Mouse (Mus musculus): ENCODE measurements at regions not wholly inside any gene's neighbourhood (a gene's known extent, or its start where the extent isn't known, plus 50 kb on each side); places are given as distances from the start of the nearest gene placed in this dataset.

GRCm38 (mm10) chr8:116837991-116838390, 83.3 kb downstream of the Cmc2 start:
- DNase-seq (ENCODE audit: extremely low spot score in 1 of 2, low spot score in 1 of 2), result no peak

DNA sequence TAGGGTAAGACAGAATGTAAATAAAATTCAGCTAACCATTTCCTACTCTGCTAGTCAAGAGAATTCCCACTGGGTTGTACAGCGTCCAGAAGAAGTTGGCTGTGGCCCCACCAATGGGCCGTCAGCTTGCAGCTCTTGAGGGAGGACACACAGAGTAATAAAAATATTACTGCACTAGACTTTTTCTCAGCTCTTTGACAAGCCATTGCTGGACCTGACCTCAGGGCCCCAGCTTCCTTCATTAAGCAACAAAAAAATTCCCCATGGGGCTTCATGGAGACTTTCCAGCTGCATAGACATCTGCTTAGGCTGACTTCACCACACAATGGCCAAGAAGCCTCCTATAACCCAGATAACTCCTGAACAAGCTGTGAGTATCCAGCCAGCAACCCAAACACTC, 89.1 kb downstream of the Cmc2 start:
- no peak for DNase-seq (ENCODE audit: extremely low spot score in 1 of 2, low spot score in 1 of 2)

DNA sequence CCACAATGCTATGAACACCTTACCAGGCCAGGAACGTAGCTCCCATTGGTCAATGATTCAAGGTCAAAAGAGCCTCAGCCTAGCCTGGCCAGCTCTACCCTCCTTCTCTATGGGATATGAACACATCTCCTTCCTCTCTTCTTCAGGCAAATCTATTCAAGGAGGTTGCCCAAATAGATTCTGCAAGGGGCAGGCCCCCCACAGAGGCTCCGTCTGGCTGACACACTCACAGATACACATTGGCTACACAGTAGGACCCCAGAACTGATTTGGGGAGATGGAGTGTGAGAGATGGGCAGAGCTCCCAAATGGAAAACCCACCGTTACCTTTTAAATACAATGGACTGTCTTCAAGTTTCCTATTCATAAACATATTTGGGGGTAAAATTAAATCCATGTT, 91.6 kb downstream of the Cmc2 start:
- no peak for DNase-seq (ENCODE audit: extremely low spot score in 1 of 2, low spot score in 1 of 2)

DNA sequence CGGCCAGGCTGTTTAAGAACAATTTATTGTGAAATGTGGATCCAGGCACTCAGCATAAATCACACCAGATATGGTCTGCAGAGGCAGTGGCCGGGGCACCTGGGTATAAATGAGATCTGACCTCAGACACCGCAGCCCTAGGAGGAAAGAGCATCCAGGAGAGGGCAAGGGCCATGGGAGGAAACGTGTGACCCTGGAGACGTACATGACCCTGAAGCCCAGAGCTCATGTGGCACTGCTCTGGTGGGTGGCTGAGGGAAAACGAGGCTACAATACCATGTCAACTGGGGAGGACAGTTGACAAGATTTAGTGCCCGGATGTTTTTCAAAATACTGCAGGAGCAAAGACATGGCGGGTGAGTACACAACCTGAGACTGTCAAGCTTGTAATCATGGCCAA, 93.0 kb downstream of the Cmc2 start:
- no peak for DNase-seq (ENCODE audit: extremely low spot score in 1 of 2, low spot score in 1 of 2)

- no peak for DNase-seq (ENCODE audit: extremely low spot score in 1 of 2, low spot score in 1 of 2)
Observed at GRCm38 (mm10) chr8:116827141-116827540, 94.1 kb downstream of the Cmc2 start.

- peak in 1 of 2 experiments; percentile 8 for DNase-seq (ENCODE audit: extremely low spot score in 1 of 2, low spot score in 1 of 2)
Observed at GRCm38 (mm10) chr8:116814118-116814851, 81.5 kb upstream of the Cdyl2 start.

DNA sequence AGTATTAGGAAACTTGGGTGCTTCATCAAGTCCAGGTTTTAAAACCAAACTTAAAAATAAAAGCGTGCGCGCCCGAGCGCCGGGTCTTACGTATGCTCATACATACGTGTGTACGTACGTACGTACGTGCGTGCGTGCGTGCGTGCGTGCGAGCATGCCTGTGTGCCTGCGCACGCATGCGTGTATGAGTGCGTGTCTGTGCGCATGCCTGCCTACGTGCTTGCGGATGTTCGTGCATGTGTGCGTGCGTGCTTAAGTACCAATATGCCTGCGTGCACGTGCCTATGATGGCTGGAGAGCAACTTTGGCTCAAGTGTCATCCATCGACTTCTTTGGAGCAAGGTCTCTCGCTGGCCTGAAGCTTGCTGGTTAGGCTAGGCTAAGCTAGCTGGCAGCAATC, 68.5 kb upstream of the Cdyl2 start:
- DNase-seq (ENCODE audit: extremely low spot score in 1 of 2, low spot score in 1 of 2), result no peak

DNA sequence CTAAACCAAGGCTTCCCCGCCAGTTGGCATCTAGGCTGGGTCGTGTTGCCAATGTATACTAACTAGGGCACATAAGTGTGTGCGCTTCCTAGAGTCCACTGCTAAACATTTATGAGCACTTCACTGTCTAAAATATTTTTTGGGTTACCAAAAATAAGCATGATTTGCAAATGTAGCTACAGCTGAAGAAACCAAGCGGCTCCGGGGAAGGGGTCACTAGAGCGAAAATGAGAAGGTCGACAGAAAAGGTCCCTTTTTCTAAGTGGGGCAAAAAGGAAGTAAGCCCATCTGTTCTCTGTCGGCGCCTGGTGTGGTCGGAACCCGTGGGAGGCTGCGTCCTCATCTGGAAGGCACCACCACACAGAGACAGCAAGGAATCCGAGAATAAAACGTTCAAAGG, 67.8 kb upstream of the Cdyl2 start:
- no peak for DNase-seq (ENCODE audit: extremely low spot score in 1 of 2, low spot score in 1 of 2)

- no peak for DNase-seq (ENCODE audit: extremely low spot score in 1 of 2, low spot score in 1 of 2)
Observed at GRCm38 (mm10) chr8:116798981-116799380, 66.2 kb upstream of the Cdyl2 start.

- no peak for DNase-seq (ENCODE audit: extremely low spot score in 1 of 2, low spot score in 1 of 2)
Observed at GRCm38 (mm10) chr8:116795713-116796112, 62.9 kb upstream of the Cdyl2 start.

GRCm38 (mm10) chr8:116793107-116793506, 60.3 kb upstream of the Cdyl2 start:
- DNase-seq (ENCODE audit: extremely low spot score in 1 of 2, low spot score in 1 of 2), result no peak

GRCm38 (mm10) chr8:116790294-116790693, 57.5 kb upstream of the Cdyl2 start:
- DNase-seq (ENCODE audit: extremely low spot score in 1 of 2, low spot score in 1 of 2), result no peak
